Mouse (Mus musculus): ENCODE results near the gene Mrpl2.

- TF ChIP-seq POLR2A (IDR thresholded peaks at IDR 0.05; ENCODE audit: borderline replicate concordance, control insufficient read depth, low read depth, low read length) (no peak), CTCF (IDR thresholded peaks at IDR 0.05; ENCODE audit: control insufficient read depth, insufficient read depth, low read length) (no peak)
Measured at GRCm38 (mm10) chr17:46612820-46613219, 33.2 kb upstream of the Mrpl2 start.
